Mouse (Mus musculus) cortical plate, adult 2 months (tissue): ENCODE measurements around the gene Tnfrsf13c.

Source experiments
- CTCF ChIP-seq: fragments of 200-500 bp; IDR thresholded peaks from 2 replicates; pipeline ENCODE4 v1.5.1; 2011; ENCODE audit warnings: mild to moderate bottlenecking, control low read depth, low read length; ENCODE audit not compliant: insufficient read depth; ENCODE audit errors: extremely low read depth
- POLR2A ChIP-seq: fragments of 200-500 bp; IDR thresholded peaks from 2 replicates; pipeline ENCODE4 v1.6.1; 2011; ENCODE audit warnings: mild to moderate bottlenecking, low read length, control low read depth; ENCODE audit not compliant: insufficient read depth; ENCODE audit errors: extremely low read depth

- TF ChIP-seq CTCF (no peak), POLR2A (no peak)
Observed at GRCm38 (mm10) chr15:82210801-82211200, 13.4 kb downstream of the Tnfrsf13c start.
